Mouse (Mus musculus): ENCODE results near the gene Rhbdl2. TPM values are rescaled to one million over a fixed set of nuclear protein-coding genes. Genes with fewer than 3 reads are reported as not detected.

The Rhbdl2 gene
- total and polyA plus RNA-seq, 2 experiments, result 0.28 TPM; not detected in 1

- no peaks in the 10 kb centered on the region for H3K4me1 ChIP-seq (ENCODE audit: control insufficient read depth, insufficient read depth, low read length)
Observed at GRCm38 (mm10) chr4:123819093-123819610, 31.5 kb downstream of the Rhbdl2 start.

GRCm38 (mm10) chr4:123842126-123842525 lies 54.5 kb downstream of the Rhbdl2 start:
- TF ChIP-seq CTCF (IDR thresholded peaks at IDR 0.05; ENCODE audit: low read depth, low read length) (no peak), POLR2A (IDR thresholded peaks at IDR 0.05; ENCODE audit: extremely low read depth, insufficient read depth, low read length) (no peak)
- DNase-seq (ENCODE audit: extremely low read depth, low read depth, low spot score), result no peak

More at GRCm38 (mm10) chr4:123819093-123819610, 31.5 kb downstream of the Rhbdl2 start:
- no peak for TF ChIP-seq POLR2A (IDR thresholded peaks at IDR 0.05; ENCODE audit: extremely low read depth, insufficient read depth, low read length)
- peak; percentile 41; the same call in 1 of the 2 replicates for TF ChIP-seq CTCF (IDR thresholded peaks at IDR 0.05; ENCODE audit: low read depth, low read length)
- H3K4me3 ChIP-seq (ENCODE audit: insufficient read depth, low read depth, low read length), result no peak overlapping the region
- no peaks in the 10 kb centered on the region for H3K79me2 ChIP-seq (ENCODE audit: control insufficient read depth, insufficient read depth, low read length)
- DNase-seq (ENCODE audit: extremely low read depth, low read depth, low spot score), result peak; percentile 8
- 69% methylated on average over 4 of the region's 4 CpGs for WGBS
- H3K36me3 ChIP-seq (ENCODE audit: control insufficient read depth, insufficient read depth, low read length), result no peaks in the 10 kb centered on the region
- no peak overlapping the region for H3K9ac ChIP-seq (ENCODE audit: low read depth, low read length)
- H3K27ac ChIP-seq (replicated peaks; ENCODE audit: insufficient read depth, low read depth, low read length), result no peak overlapping the region
- H3K27me3 ChIP-seq (ENCODE audit: control insufficient read depth, insufficient read depth, low read length), result no peaks in the 10 kb centered on the region

GRCm38 (mm10) chr4:123856888-123857287 lies 69.2 kb downstream of the Rhbdl2 start:
- 76% methylated on average over 4 of the region's 4 CpGs for WGBS
- H3K4me1 ChIP-seq (ENCODE audit: control insufficient read depth, insufficient read depth, low read length), result no peaks in the 10 kb centered on the region
- no peak overlapping the region for H3K4me3 ChIP-seq (ENCODE audit: insufficient read depth, low read depth, low read length)

More at GRCm38 (mm10) chr4:123842126-123842525, 54.5 kb downstream of the Rhbdl2 start:
- Histone ChIP-seq H3K4me3 (ENCODE audit: insufficient read depth, low read depth, low read length) (no peak overlapping the region), H3K4me1 (ENCODE audit: control insufficient read depth, insufficient read depth, low read length) (no peaks in the 10 kb centered on the region), H3K27me3 (ENCODE audit: control insufficient read depth, insufficient read depth, low read length) (no peaks in the 10 kb centered on the region), H3K9ac (ENCODE audit: low read depth, low read length) (no peak overlapping the region), H3K36me3 (ENCODE audit: control insufficient read depth, insufficient read depth, low read length) (no peaks in the 10 kb centered on the region), H3K27ac (replicated peaks; ENCODE audit: insufficient read depth, low read depth, low read length) (no peak overlapping the region), H3K79me2 (ENCODE audit: control insufficient read depth, insufficient read depth, low read length) (no peaks in the 10 kb centered on the region)
- WGBS, result 86% methylated on average over 8 of the region's 8 CpGs

GRCm38 (mm10) chr4:123858090-123858489 lies 70.4 kb downstream of the Rhbdl2 start:
- Histone ChIP-seq H3K9ac (ENCODE audit: low read depth, low read length) (no peak overlapping the region), H3K79me2 (ENCODE audit: control insufficient read depth, insufficient read depth, low read length) (no peaks in the 10 kb centered on the region), H3K27me3 (ENCODE audit: control insufficient read depth, insufficient read depth, low read length) (no peaks in the 10 kb centered on the region), H3K36me3 (ENCODE audit: control insufficient read depth, insufficient read depth, low read length) (no peaks in the 10 kb centered on the region), H3K4me1 (ENCODE audit: control insufficient read depth, insufficient read depth, low read length) (no peaks in the 10 kb centered on the region), H3K4me3 (ENCODE audit: insufficient read depth, low read depth, low read length) (no peak overlapping the region), H3K27ac (replicated peaks; ENCODE audit: insufficient read depth, low read depth, low read length) (no peak overlapping the region)
- TF ChIP-seq POLR2A (IDR thresholded peaks at IDR 0.05; ENCODE audit: extremely low read depth, insufficient read depth, low read length) (no peak), CTCF (IDR thresholded peaks at IDR 0.05; ENCODE audit: low read depth, low read length) (no peak)
- DNase-seq (ENCODE audit: extremely low read depth, low read depth, low spot score), result no peak
- WGBS, result 85% methylated on average over 7 of the region's 7 CpGs

More at GRCm38 (mm10) chr4:123856888-123857287, 69.2 kb downstream of the Rhbdl2 start:
- H3K36me3 ChIP-seq (ENCODE audit: control insufficient read depth, insufficient read depth, low read length), result no peaks in the 10 kb centered on the region
- no peak for TF ChIP-seq CTCF (IDR thresholded peaks at IDR 0.05; ENCODE audit: low read depth, low read length)
- TF ChIP-seq POLR2A (IDR thresholded peaks at IDR 0.05; ENCODE audit: extremely low read depth, insufficient read depth, low read length), result no peak
- H3K9ac ChIP-seq (ENCODE audit: low read depth, low read length), result no peak overlapping the region
- DNase-seq (ENCODE audit: extremely low read depth, low read depth, low spot score), result no peak
- H3K79me2 ChIP-seq (ENCODE audit: control insufficient read depth, insufficient read depth, low read length), result no peaks in the 10 kb centered on the region
- no peak overlapping the region for H3K27ac ChIP-seq (replicated peaks; ENCODE audit: insufficient read depth, low read depth, low read length)
- no peaks in the 10 kb centered on the region for H3K27me3 ChIP-seq (ENCODE audit: control insufficient read depth, insufficient read depth, low read length)

GRCm38 (mm10) chr4:123859379-123859778 lies 71.7 kb downstream of the Rhbdl2 start, which contains the start of gene 4933427I04Rik:
4933427I04Rik (plus strand) TSS chr4:123859679.
- H3K27me3 ChIP-seq (ENCODE audit: control insufficient read depth, insufficient read depth, low read length), result no peaks in the 10 kb centered on the region
- H3K27ac ChIP-seq (replicated peaks; ENCODE audit: insufficient read depth, low read depth, low read length), result no peak within 1 kb of the TSS
- no peaks in the 10 kb centered on the region for H3K36me3 ChIP-seq (ENCODE audit: control insufficient read depth, insufficient read depth, low read length)
- H3K9ac ChIP-seq (ENCODE audit: low read depth, low read length), result no peak within 1 kb of the TSS
- TF ChIP-seq POLR2A (IDR thresholded peaks at IDR 0.05; ENCODE audit: extremely low read depth, insufficient read depth, low read length) (no peak), CTCF (IDR thresholded peaks at IDR 0.05; ENCODE audit: low read depth, low read length) (no peak)
- WGBS, result 84% methylated on average over 3 of the region's 3 CpGs
- DNase-seq (ENCODE audit: extremely low read depth, low read depth, low spot score), result no peak
- no peaks in the 10 kb centered on the region for H3K79me2 ChIP-seq (ENCODE audit: control insufficient read depth, insufficient read depth, low read length)
- H3K4me1 ChIP-seq (ENCODE audit: control insufficient read depth, insufficient read depth, low read length), result no peaks in the 10 kb centered on the region
- H3K4me3 ChIP-seq (ENCODE audit: insufficient read depth, low read depth, low read length), result no peak within 1 kb of the TSS

GRCm38 (mm10) chr4:123859803-123860202 lies 72.1 kb downstream of the Rhbdl2 start:
- H3K36me3 ChIP-seq (ENCODE audit: control insufficient read depth, insufficient read depth, low read length), result no peaks in the 10 kb centered on the region
- H3K79me2 ChIP-seq (ENCODE audit: control insufficient read depth, insufficient read depth, low read length), result no peaks in the 10 kb centered on the region
- H3K4me1 ChIP-seq (ENCODE audit: control insufficient read depth, insufficient read depth, low read length), result no peaks in the 10 kb centered on the region
- no peak overlapping the region for H3K9ac ChIP-seq (ENCODE audit: low read depth, low read length)
- H3K27ac ChIP-seq (replicated peaks; ENCODE audit: insufficient read depth, low read depth, low read length), result no peak overlapping the region
- no peak overlapping the region for H3K4me3 ChIP-seq (ENCODE audit: insufficient read depth, low read depth, low read length)
- no peak for TF ChIP-seq POLR2A (IDR thresholded peaks at IDR 0.05; ENCODE audit: extremely low read depth, insufficient read depth, low read length)
- no peak for TF ChIP-seq CTCF (IDR thresholded peaks at IDR 0.05; ENCODE audit: low read depth, low read length)
- 54% methylated on average over 2 of the region's 2 CpGs for WGBS
- DNase-seq (ENCODE audit: extremely low read depth, low read depth, low spot score), result no peak
- H3K27me3 ChIP-seq (ENCODE audit: control insufficient read depth, insufficient read depth, low read length), result no peaks in the 10 kb centered on the region

Data from liver, adult 2 months (tissue).